Mouse (Mus musculus) MEL (cell line): ENCODE measurements around the gene Unc45b. TPM values are rescaled to one million over a fixed set of nuclear protein-coding genes. Genes with fewer than 3 reads are reported as not detected.

ENCODE experiments used
- DNase-seq: peaks from one replicate; pipeline ENCODE4 v3.0.0; 2011; ENCODE audit warnings: low read depth, low spot score
- H3K27ac ChIP-seq: 2 replicates; pipeline ENCODE4 v1.5.1; 2012; ENCODE audit warnings: low read depth, mild to moderate bottlenecking, control low read depth, low read length, moderate library complexity; ENCODE audit not compliant: control insufficient read depth
- H3K27me3 ChIP-seq, 2 experiments: fragments of 150-350 bp in 1 of 2; sonication (generic) in 1 of 2; 2 replicates each; pipeline ENCODE4 v1.6.1; 2012; ENCODE audit warnings: low read length in 2 of 2, mild to moderate bottlenecking in 2 of 2, improper control_type of control experiment in 1 of 2, moderate library complexity in 1 of 2; ENCODE audit not compliant: insufficient read depth in 2 of 2, control insufficient read depth in 1 of 2
- H3K36me3 ChIP-seq, 2 experiments: 2 replicates each; pipeline ENCODE4 v1.6.1; 2012 to 2014; ENCODE audit warnings: low read length in 2 of 2, improper control_type of control experiment in 1 of 2, inconsistent platforms in 1 of 2, mild to moderate bottlenecking in 1 of 2; ENCODE audit not compliant: insufficient read depth in 2 of 2, control insufficient read depth in 1 of 2
- H3K4me1 ChIP-seq, 2 experiments: fragments of 150-350 bp in 1 of 2; sonication (generic) in 1 of 2; 2 replicates each; pipeline ENCODE4 v1.6.1; 2012; ENCODE audit warnings: low read length in 2 of 2, improper control_type of control experiment in 1 of 2, mild to moderate bottlenecking in 1 of 2; ENCODE audit not compliant: insufficient read depth in 2 of 2, control insufficient read depth in 1 of 2
- H3K4me3 ChIP-seq, 2 experiments: fragments of 150-350 bp in 1 of 2; sonication (generic) in 1 of 2; 2 replicates each; pipeline ENCODE4 v1.5.1; 2012; ENCODE audit warnings: low read depth in 2 of 2, low read length in 2 of 2, mild to moderate bottlenecking in 2 of 2, moderate library complexity in 2 of 2, control low read depth in 1 of 2, improper control_type of control experiment in 1 of 2; ENCODE audit not compliant: control insufficient read depth in 1 of 2, insufficient read depth in 1 of 2
- H3K79me2 ChIP-seq: 2 replicates; pipeline ENCODE4 v1.6.1; 2012; ENCODE audit warnings: mild to moderate bottlenecking, low read length, moderate library complexity; ENCODE audit not compliant: control insufficient read depth, poor library complexity, insufficient read depth
- H3K9ac ChIP-seq: 2 replicates; pipeline ENCODE4 v1.6.1; 2012; ENCODE audit warnings: low read depth, mild to moderate bottlenecking, control low read depth, low read length, moderate library complexity; ENCODE audit not compliant: control insufficient read depth, poor library complexity, severe bottlenecking
- H3K9me3 ChIP-seq: fragments of 150-350 bp; sonication (generic); replicated peaks from 2 replicates; pipeline ENCODE4 v1.6.1; 2012; ENCODE audit warnings: mild to moderate bottlenecking, low read length, improper control_type of control experiment, moderate library complexity; ENCODE audit not compliant: insufficient read depth
- BHLHE40 ChIP-seq: IDR thresholded peaks from 2 replicates; pipeline ENCODE4 v1.6.1; 2012; ENCODE audit warnings: low read depth, mild to moderate bottlenecking, inconsistent platforms, low read length, improper control_type of control experiment, borderline replicate concordance
- CHD2 ChIP-seq: IDR thresholded peaks from 2 replicates; pipeline ENCODE4 v1.6.1; 2011; ENCODE audit warnings: low read length, improper control_type of control experiment
- E2F4 ChIP-seq: IDR thresholded peaks from 2 replicates; pipeline ENCODE4 v1.6.1; 2011; ENCODE audit warnings: low read depth, low read length, improper control_type of control experiment, borderline replicate concordance
- ELF1 ChIP-seq: IDR thresholded peaks from 2 replicates; pipeline ENCODE4 v1.6.1; 2014; ENCODE audit warnings: low read depth, mild to moderate bottlenecking, inconsistent platforms, low read length, improper control_type of control experiment, moderate library complexity
- ETS1 ChIP-seq: IDR thresholded peaks from 2 replicates; pipeline ENCODE4 v1.6.1; 2012; ENCODE audit warnings: low read depth, mild to moderate bottlenecking, inconsistent platforms, low read length, improper control_type of control experiment, moderate library complexity
- GABPA ChIP-seq: IDR thresholded peaks from 2 replicates; pipeline ENCODE4 v1.6.1; 2012; ENCODE audit warnings: low read depth, mild to moderate bottlenecking, inconsistent platforms, low read length, improper control_type of control experiment, moderate library complexity
- GATA1 ChIP-seq: IDR thresholded peaks from 2 replicates; pipeline ENCODE4 v1.6.1; 2011; ENCODE audit warnings: low read depth, low read length, improper control_type of control experiment
- MAX ChIP-seq: IDR thresholded peaks from 2 replicates; pipeline ENCODE4 v1.6.1; 2011; ENCODE audit warnings: low read length, improper control_type of control experiment
- MEF2A ChIP-seq: IDR thresholded peaks from 2 replicates; pipeline ENCODE4 v1.6.1; 2014; ENCODE audit warnings: low read depth, mild to moderate bottlenecking, inconsistent platforms, low read length, improper control_type of control experiment; ENCODE audit not compliant: poor library complexity, insufficient replicate concordance, severe bottlenecking; ENCODE audit errors: extremely low read depth
- NELFE ChIP-seq: IDR thresholded peaks from 2 replicates; pipeline ENCODE4 v1.6.1; 2011; ENCODE audit warnings: low read depth, low read length, improper control_type of control experiment
- NRF1 ChIP-seq: IDR thresholded peaks from 2 replicates; pipeline ENCODE4 v1.6.1; 2014; ENCODE audit warnings: low read depth, mild to moderate bottlenecking, inconsistent platforms, low read length, improper control_type of control experiment, moderate library complexity; ENCODE audit not compliant: poor library complexity, insufficient read depth, severe bottlenecking
- POLR2A ChIP-seq, 2 experiments: IDR thresholded peaks; 2 replicates each; pipeline ENCODE4 v1.6.1; 2011 to 2012; ENCODE audit warnings: low read length in 2 of 2, mild to moderate bottlenecking in 2 of 2, control low read depth in 1 of 2, improper control_type of control experiment in 1 of 2, low read depth in 1 of 2, moderate library complexity in 1 of 2; ENCODE audit not compliant: control insufficient read depth in 1 of 2, insufficient read depth in 1 of 2, poor library complexity in 1 of 2
- POLR2AphosphoS5 ChIP-seq: IDR thresholded peaks from 2 replicates; pipeline ENCODE4 v1.6.1; 2012; ENCODE audit warnings: low read depth, borderline replicate concordance, mild to moderate bottlenecking, inconsistent platforms, low read length, moderate library complexity, mixed read lengths
- RCOR1 ChIP-seq: IDR thresholded peaks from 2 replicates; pipeline ENCODE4 v1.6.1; 2012; ENCODE audit warnings: low read depth, mild to moderate bottlenecking, inconsistent platforms, low read length, improper control_type of control experiment
- SMC3 ChIP-seq: IDR thresholded peaks from 2 replicates; pipeline ENCODE4 v1.6.1; 2011; ENCODE audit warnings: low read depth, low read length, improper control_type of control experiment
- ZC3H11A ChIP-seq: IDR thresholded peaks from 2 replicates; pipeline ENCODE4 v1.6.1; 2012; ENCODE audit warnings: low read depth, mild to moderate bottlenecking, inconsistent platforms, low read length, improper control_type of control experiment
- ZMIZ1 ChIP-seq: IDR thresholded peaks from 2 replicates; pipeline ENCODE4 v1.6.1; 2012; ENCODE audit warnings: low read depth, mild to moderate bottlenecking, inconsistent platforms, low read length, improper control_type of control experiment, moderate library complexity
- ZNF384 ChIP-seq: IDR thresholded peaks from 2 replicates; pipeline ENCODE4 v1.6.1; 2012; ENCODE audit warnings: low read depth, mild to moderate bottlenecking, inconsistent platforms, low read length, improper control_type of control experiment
- polyA plus RNA-seq, 2 experiments: library from polyadenylated mRNA; stranded (reverse) in 1 of 2; unstranded in 1 of 2; fragments of >175 nt in 1 of 2; fragments of >200 nt in 1 of 2; gene quantifications; 2 replicates each; pipeline versions ENCODE4 v1.2.1 to v1.2.4; 2012; ENCODE audit warnings: low replicate concordance in 2 of 2, low read depth in 1 of 2; ENCODE audit not compliant: insufficient read length in 2 of 2, insufficient read depth in 1 of 2, missing spikeins in 1 of 2
- total RNA-seq: library from RNA; depleted of rRNA; stranded (reverse); fragments of 300-350 nt; gene quantifications from 2 replicates; pipeline ENCODE4 v1.2.3, GENCODE M21; 2012

The Unc45b gene
- total and polyA plus RNA-seq, 3 experiments = 0.08 to 0.29 TPM; not detected in 1

GRCm38 (mm10) chr11:82874924-82875323 lies 35.4 kb upstream of the Unc45b start (continued):
- TF ChIP-seq GABPA (0 out of 2 replicates have a peak, but pooled peaks have one; percentile 21), MAX (no peak), CHD2 (no peak), SMC3 (no peak; the same call in 1 of the 2 replicates), E2F4 (no peak), NELFE (peak; percentile 59)

DNA sequence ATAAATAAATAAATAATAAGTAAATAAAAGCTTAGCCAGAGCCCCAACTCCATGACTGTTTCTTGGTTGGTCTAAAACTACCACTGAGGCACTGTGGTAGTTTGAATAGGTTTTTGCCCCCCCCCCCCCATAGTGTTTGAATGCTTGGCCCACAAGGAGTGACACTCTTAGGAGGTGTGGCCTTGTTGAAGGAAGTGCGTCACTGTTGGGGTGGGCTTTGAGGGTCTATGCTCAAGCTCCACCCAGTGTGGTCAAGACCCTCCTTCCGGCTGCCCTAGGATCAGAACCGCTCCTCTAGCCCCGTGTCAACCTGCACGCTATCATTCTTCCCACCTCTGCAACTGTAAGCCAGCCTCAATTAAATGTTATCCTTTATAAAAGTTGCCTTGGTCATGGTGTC lies 34.7 kb upstream of the Unc45b start:
- TF ChIP-seq POLR2AphosphoS5 = no peak
- TF ChIP-seq ZNF384 = no peak
- no peak for TF ChIP-seq NELFE
- TF ChIP-seq NRF1 = no peak
- no peak for TF ChIP-seq POLR2A (IDR thresholded peaks at IDR 0.05; ENCODE audit: control insufficient read depth in 1 of 2, insufficient read depth in 1 of 2, low read depth in 1 of 2, low read length in 2 of 2, poor library complexity in 1 of 2)
- TF ChIP-seq MEF2A = no peak
- no peak for TF ChIP-seq RCOR1
- TF ChIP-seq ETS1 = no peak
- no peak for TF ChIP-seq E2F4
- no peak for TF ChIP-seq ZMIZ1
- no peak for TF ChIP-seq BHLHE40
- TF ChIP-seq CHD2 = no peak
- no peak for TF ChIP-seq ELF1
- TF ChIP-seq GABPA = no peak
- TF ChIP-seq ZC3H11A = no peak

DNA sequence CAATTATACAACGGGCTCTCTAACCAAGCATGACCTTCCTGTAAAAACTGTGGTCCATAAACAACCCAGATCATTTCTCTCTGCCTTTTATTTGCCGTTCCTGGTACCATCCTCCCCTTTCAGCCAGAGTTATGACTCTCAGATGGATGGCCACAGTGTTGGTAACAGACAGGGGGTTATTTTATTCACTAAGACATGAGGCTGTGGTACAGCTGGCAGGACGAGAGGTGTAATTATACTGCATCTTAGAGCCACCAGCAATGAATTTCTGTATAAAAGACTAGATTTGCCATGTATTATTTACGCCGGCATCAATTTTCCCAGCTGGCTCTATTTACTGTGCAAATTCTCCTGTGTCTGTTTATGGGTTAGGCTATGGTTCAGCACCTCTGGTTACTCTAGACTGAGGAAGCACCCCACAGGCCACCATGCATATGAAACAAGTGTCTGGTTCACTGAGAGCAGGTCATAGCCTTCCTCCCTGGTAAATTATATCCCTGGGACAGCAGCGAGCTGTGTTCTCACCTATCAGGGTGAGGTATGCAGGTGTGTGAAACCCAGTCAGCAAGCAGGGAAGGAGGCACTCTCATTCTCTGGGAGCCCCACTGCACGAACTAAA lies 32.5 kb upstream of the Unc45b start:
- Histone ChIP-seq H3K36me3 (peaks cover 0 to 3% of the 10 kb centered on the region in 2 experiments; a peak in 3 of 4 replicates), H3K79me2 (0 out of 2 replicates have a peak, but pooled peaks cover 1% of the 10 kb centered on the region), H3K27ac (no peak overlapping the region), H3K9me3 (no peaks in the 10 kb centered on the region), H3K27me3 (no peaks in the 10 kb centered on the region), H3K9ac (no peak overlapping the region), H3K4me1 (peaks cover 0 to 5% of the 10 kb centered on the region in 2 experiments; a peak in 1 of 4 replicates), H3K4me3 (no peak overlapping the region)
- TF ChIP-seq ZC3H11A (no peak), GATA1 (no peak), ETS1 (no peak)
- no peak for DNase-seq

More for the DNA sequence above, 34.7 kb upstream of the Unc45b start:
- H3K36me3 ChIP-seq = peaks cover 0 to 11% of the 10 kb centered on the region in 2 experiments; a peak in 3 of 4 replicates
- H3K79me2 ChIP-seq = peaks cover 5% of the 10 kb centered on the region
- H3K27me3 ChIP-seq = no peaks in the 10 kb centered on the region
- DNase-seq = no peak
- H3K4me3 ChIP-seq = no peak overlapping the region
- H3K27ac ChIP-seq = no peak overlapping the region
- H3K9me3 ChIP-seq = no peaks in the 10 kb centered on the region
- no peak overlapping the region for H3K9ac ChIP-seq
- H3K4me1 ChIP-seq = peaks cover 0 to 9% of the 10 kb centered on the region in 2 experiments; a peak in 3 of 4 replicates
